Mouse (Mus musculus) limb, embryonic 12.5 days (tissue): Measurements from ENCODE around the gene Atp8a2. TPM values are rescaled to one million over a fixed set of nuclear protein-coding genes. Genes with fewer than 3 reads are reported as not detected.
"Not testable (repeated sequence)": the region's sequence is repeated elsewhere in the genome, so short reads cannot be mapped to it uniquely, and the experiment has no call there.

Experiments
- ATAC-seq: fragments of 200-750 bp; cut with Nextera tagmentation; 2 replicates; pipeline ENCODE4 v1.8.0; 2017; ENCODE audit warnings: low read depth, moderate TSS enrichment; ENCODE audit not compliant: insufficient number of reproducible peaks, insufficient read depth, low FRiP score, low TSS enrichment
- H3K27ac ChIP-seq: fragments of 300-500 bp; sonication (generic); 2 replicates; pipeline ENCODE4 v1.5.1; 2016; ENCODE audit warnings: mild to moderate bottlenecking, moderate library complexity
- H3K27me3 ChIP-seq: fragments of 300-500 bp; sonication (generic); 2 replicates; pipeline ENCODE4 v1.6.1; 2016; ENCODE audit warnings: mild to moderate bottlenecking, moderate library complexity
- H3K36me3 ChIP-seq: fragments of 300-500 bp; sonication (generic); 2 replicates; pipeline ENCODE4 v1.6.1; 2016; ENCODE audit warnings: mild to moderate bottlenecking, moderate library complexity
- H3K4me1 ChIP-seq: fragments of 300-500 bp; sonication (generic); replicated peaks from 2 replicates; pipeline ENCODE4 v1.6.1; 2016
- H3K4me2 ChIP-seq: fragments of 300-500 bp; sonication (generic); 2 replicates; pipeline ENCODE4 v1.6.1; 2016; ENCODE audit warnings: mild to moderate bottlenecking, moderate library complexity
- H3K4me3 ChIP-seq: fragments of 300-500 bp; sonication (generic); replicated peaks from 2 replicates; pipeline ENCODE4 v1.5.1; 2016; ENCODE audit warnings: mild to moderate bottlenecking
- H3K9ac ChIP-seq: fragments of 300-500 bp; sonication (generic); replicated peaks from 2 replicates; pipeline ENCODE4 v1.6.1; 2016; ENCODE audit warnings: mild to moderate bottlenecking, moderate library complexity
- H3K9me3 ChIP-seq: fragments of 300-500 bp; sonication (generic); 2 replicates; pipeline ENCODE4 v1.6.1; 2016; ENCODE audit warnings: mild to moderate bottlenecking, moderate library complexity
- WGBS: fragments of 180-500 bp; shearing (Covaris S2); methylation state at CpG from one replicate; pipeline ENCODE4 v1.1.7; 2016; 5-methylcytosine and 5-hydroxymethylcytosine counted together
- polyA plus RNA-seq: library from polyadenylated mRNA; unstranded; fragments of >200 nt; fragmentation: Nextera tagmentation; extraction: Ambion mirVana; gene quantifications from 2 replicates; pipeline ENCODE4 v1.2.1, GENCODE M21; 2016

The Atp8a2 gene
- polyA plus RNA-seq, 1 experiment from 2014 or later, result 6.7 TPM

DNA sequence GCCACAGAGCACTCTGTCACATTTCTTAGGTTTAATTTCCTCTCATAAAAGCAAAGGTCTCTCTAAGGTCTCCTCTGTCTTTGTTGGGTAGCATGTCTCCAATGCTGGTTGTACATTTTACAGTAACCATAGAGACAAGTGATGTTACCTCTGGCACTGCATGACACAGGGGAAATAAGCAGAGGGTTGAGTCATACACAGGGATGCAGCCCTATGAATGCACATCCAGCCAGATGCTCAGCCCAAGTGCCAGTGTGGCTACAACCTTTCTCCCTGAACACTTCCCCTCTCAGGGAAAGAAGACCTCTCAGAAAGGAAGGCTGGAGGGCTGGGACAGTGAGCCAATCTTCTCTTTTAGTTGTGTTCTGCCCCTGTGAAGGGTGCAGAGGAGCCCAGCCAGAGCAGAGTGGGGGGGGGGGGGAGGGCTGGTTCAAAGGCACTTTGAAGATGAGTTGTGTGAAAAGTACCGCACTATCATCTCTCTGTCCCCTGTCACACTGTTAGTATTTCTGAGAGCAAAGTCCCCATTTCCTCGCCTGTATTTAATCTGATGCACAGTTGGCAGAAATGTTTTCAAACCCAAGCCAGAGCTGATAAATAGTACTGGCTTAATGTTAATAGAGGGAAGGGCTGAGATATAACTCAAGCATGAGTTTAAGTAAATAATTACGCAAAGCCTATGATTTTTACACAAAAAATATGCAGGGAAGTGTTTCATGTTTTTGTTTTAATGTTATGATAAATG, 467.5 kb downstream of the Atp8a2 start:
- no peaks in the 10 kb centered on the region for H3K9me3 ChIP-seq
- no peaks in the 10 kb centered on the region for H3K27me3 ChIP-seq
- WGBS, result 65% methylated on average over 3 of the region's 3 CpGs
- H3K4me2 ChIP-seq, result no peak overlapping the region
- H3K36me3 ChIP-seq, result no peaks in the 10 kb centered on the region
- no peaks in the 10 kb centered on the region; the same call in 1 of the 2 replicates for H3K4me1 ChIP-seq
- H3K4me3 ChIP-seq, result no peak overlapping the region
- no peak overlapping the region for H3K9ac ChIP-seq
- H3K27ac ChIP-seq, result 0 out of 2 replicates have a peak overlapping the region, but pooled peaks have one; percentile 5
- no peak for ATAC-seq

- WGBS, result 83% methylated on average over 4 of the region's 4 CpGs
- Histone ChIP-seq H3K4me2 (no peak overlapping the region), H3K27ac (no peak overlapping the region), H3K4me1 (no peaks in the 10 kb centered on the region), H3K27me3 (no peaks in the 10 kb centered on the region), H3K9me3 (no peaks in the 10 kb centered on the region), H3K4me3 (no peak overlapping the region), H3K36me3 (no peaks in the 10 kb centered on the region), H3K9ac (no peak overlapping the region)
- ATAC-seq, result no peak
These were observed 470.0 kb downstream of the Atp8a2 start for GRCm38 (mm10) chr14:59727016-59727415.

DNA sequence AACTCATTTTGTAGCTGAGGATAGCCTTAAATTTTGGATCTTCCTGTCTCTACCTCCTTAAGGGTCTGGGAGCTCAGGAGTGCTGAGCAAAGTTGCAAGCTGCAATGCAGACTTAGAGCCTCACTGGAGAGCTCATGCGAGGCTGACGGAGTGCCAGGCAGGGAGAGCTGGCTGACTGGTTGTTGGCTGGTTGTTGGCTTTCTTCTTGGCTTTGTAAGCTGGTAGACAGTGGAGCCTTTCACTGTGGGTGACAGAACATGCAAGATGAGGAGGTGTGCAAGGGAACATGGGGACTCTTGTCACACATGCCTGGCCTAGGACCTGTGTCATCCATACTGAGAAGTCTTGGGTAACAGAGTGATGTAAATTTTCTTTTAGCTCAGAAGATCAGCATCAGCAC, 473.8 kb downstream of the Atp8a2 start:
- Histone ChIP-seq H3K27ac (no peak overlapping the region), H3K9ac (no peak overlapping the region), H3K36me3 (no peaks in the 10 kb centered on the region), H3K4me3 (no peak overlapping the region), H3K4me2 (no peak overlapping the region), H3K9me3 (no peaks in the 10 kb centered on the region), H3K27me3 (no peaks in the 10 kb centered on the region), H3K4me1 (no peaks in the 10 kb centered on the region)
- ATAC-seq, result no peak
- 87% methylated on average over 2 of the region's 2 CpGs for WGBS

DNA sequence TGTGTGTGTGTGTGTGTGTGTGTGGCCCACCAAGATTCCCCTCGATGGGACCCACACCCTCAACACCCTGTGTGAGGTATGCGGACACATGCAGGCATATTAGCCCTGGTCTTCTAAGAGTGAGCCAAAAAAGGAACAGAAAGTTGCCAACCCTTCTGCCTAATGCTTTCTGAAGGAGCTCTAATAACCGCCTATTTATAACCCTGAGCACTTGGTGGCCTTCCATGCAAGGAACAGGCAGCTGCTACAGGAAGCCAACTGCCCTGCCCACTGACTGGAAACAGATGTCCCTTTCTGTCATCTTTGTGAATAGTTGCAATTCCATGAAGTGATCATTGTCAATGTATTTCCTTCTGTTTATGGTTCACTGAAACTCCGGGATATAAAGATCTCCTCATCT, 475.0 kb downstream of the Atp8a2 start:
- H3K4me2 ChIP-seq, result no peak overlapping the region
- H3K4me1 ChIP-seq, result no peaks in the 10 kb centered on the region
- no peaks in the 10 kb centered on the region for H3K9me3 ChIP-seq
- 64% methylated on average over 4 of the region's 4 CpGs for WGBS
- no peak overlapping the region for H3K27ac ChIP-seq
- no peak for ATAC-seq
- H3K27me3 ChIP-seq, result no peaks in the 10 kb centered on the region
- H3K36me3 ChIP-seq, result no peaks in the 10 kb centered on the region
- H3K9ac ChIP-seq, result no peak overlapping the region
- no peak overlapping the region for H3K4me3 ChIP-seq

GRCm38 (mm10) chr14:59721356-59721755, 475.6 kb downstream of the Atp8a2 start:
- no peaks in the 10 kb centered on the region for H3K9me3 ChIP-seq
- H3K36me3 ChIP-seq, result no peaks in the 10 kb centered on the region
- 79% methylated on average over 3 of the region's 3 CpGs for WGBS
- H3K9ac ChIP-seq, result no peak overlapping the region
- H3K27ac ChIP-seq, result no peak overlapping the region
- no peak overlapping the region for H3K4me2 ChIP-seq
- no peaks in the 10 kb centered on the region for H3K4me1 ChIP-seq
- ATAC-seq, result no peak
- no peak overlapping the region for H3K4me3 ChIP-seq
- H3K27me3 ChIP-seq, result no peaks in the 10 kb centered on the region

GRCm38 (mm10) chr14:59720386-59720785, 476.6 kb downstream of the Atp8a2 start:
- H3K4me1 ChIP-seq, result peaks cover 8% of the 10 kb centered on the region; the same call in 1 of the 2 replicates
- H3K27ac ChIP-seq, result no peak overlapping the region
- H3K4me3 ChIP-seq, result no peak overlapping the region
- H3K36me3 ChIP-seq, result no peaks in the 10 kb centered on the region
- no peaks in the 10 kb centered on the region for H3K27me3 ChIP-seq
- no peaks in the 10 kb centered on the region for H3K9me3 ChIP-seq
- no peak for ATAC-seq
- no peak overlapping the region for H3K9ac ChIP-seq
- WGBS, result 70% methylated on average over 4 of the region's 4 CpGs
- no peak overlapping the region for H3K4me2 ChIP-seq

DNA sequence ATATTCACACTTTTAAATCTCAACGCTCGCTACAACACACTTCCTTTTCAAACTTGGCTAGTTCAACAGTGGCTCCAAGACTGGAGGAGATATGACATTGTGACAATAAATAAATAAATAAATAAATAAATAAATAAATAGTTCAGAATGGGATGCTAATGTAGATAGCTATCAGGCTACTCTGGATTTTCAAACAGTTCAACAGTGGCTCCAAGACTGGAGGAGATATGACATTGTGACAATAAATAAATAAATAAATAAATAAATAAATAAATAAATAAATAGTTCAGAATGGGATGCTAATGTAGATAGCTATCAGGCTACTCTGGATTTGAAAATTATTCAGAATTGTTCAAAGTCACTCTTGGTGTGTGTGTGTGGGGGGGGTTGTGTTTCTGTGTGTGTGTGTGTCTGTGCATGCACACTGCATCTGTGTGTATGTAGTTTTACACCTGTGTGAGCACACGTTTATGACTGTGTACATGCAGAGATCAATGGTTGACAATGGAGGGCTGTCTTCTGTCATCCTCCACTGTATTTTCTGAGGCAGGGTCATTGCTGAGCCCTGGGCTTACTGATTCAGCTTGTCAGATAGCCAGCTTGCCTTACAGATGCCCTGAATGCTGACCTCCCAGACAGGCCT, 480.4 kb downstream of the Atp8a2 start:
- H3K4me1 ChIP-seq, result peaks cover 22% of the 10 kb centered on the region; the same call in 1 of the 2 replicates
- not testable (repeated sequence) for H3K9me3 ChIP-seq, ATAC-seq, H3K36me3 ChIP-seq, H3K9ac ChIP-seq, H3K27ac ChIP-seq, H3K4me2 ChIP-seq, H3K27me3 ChIP-seq, H3K4me3 ChIP-seq
- WGBS, result 78% methylated on average over 3 of the region's 3 CpGs

GRCm38 (mm10) chr14:59715695-59716442, 481.1 kb downstream of the Atp8a2 start:
- WGBS, result 39% methylated on average over 13 of the region's 13 CpGs
- ATAC-seq, result no peak

GRCm38 (mm10) chr14:59709505-59710335, 487.3 kb downstream of the Atp8a2 start:
- Histone ChIP-seq H3K4me1 (peaks cover 28% of the 10 kb centered on the region), H3K27ac (no peak overlapping the region), H3K27me3 (no peaks in the 10 kb centered on the region; the same call in 1 of the 2 replicates), H3K4me2 (no peak overlapping the region), H3K4me3 (no peak overlapping the region), H3K9ac (no peak overlapping the region), H3K9me3 (no peaks in the 10 kb centered on the region), H3K36me3 (no peaks in the 10 kb centered on the region)
- WGBS, result 81% methylated on average over 3 of the region's 3 CpGs
- ATAC-seq, result no peak

More at GRCm38 (mm10) chr14:59715695-59716442, 481.1 kb downstream of the Atp8a2 start:
- no peaks in the 10 kb centered on the region for H3K36me3 ChIP-seq
- H3K9ac ChIP-seq, result no peak overlapping the region
- H3K27me3 ChIP-seq, result no peaks in the 10 kb centered on the region
- no peak overlapping the region for H3K27ac ChIP-seq
- no peak overlapping the region for H3K4me2 ChIP-seq
- H3K4me3 ChIP-seq, result no peak overlapping the region
- peaks cover 26% of the 10 kb centered on the region; the same call in 1 of the 2 replicates for H3K4me1 ChIP-seq
- no peaks in the 10 kb centered on the region for H3K9me3 ChIP-seq

DNA sequence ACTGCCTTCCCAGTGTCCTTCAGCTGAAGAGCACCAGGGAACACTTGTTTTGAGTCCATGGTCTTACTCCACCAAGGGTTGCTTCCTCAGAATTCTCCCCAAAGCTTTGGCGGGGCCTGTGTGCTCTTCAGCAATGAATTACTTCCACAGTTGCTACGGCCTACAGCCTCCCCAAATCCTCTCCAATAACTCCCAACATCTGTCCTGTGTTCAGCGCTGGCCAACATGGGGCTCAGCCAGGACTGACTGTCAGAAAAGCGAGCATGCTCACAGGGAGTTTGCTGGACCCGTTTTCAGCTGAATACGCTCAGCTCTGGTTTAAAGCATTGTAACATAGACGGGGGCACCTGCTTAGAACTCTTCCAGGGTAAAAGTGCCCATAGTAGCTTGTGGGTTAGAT, 489.0 kb downstream of the Atp8a2 start:
- no peak overlapping the region for H3K4me3 ChIP-seq
- no peak overlapping the region for H3K27ac ChIP-seq
- no peak overlapping the region for H3K4me2 ChIP-seq
- no peaks in the 10 kb centered on the region for H3K36me3 ChIP-seq
- no peak for ATAC-seq
- no peaks in the 10 kb centered on the region; the same call in 1 of the 2 replicates for H3K27me3 ChIP-seq
- 88% methylated on average over 7 of the region's 7 CpGs for WGBS
- H3K4me1 ChIP-seq, result peaks cover 30% of the 10 kb centered on the region
- H3K9ac ChIP-seq, result no peak overlapping the region
- no peaks in the 10 kb centered on the region for H3K9me3 ChIP-seq
